Mouse (Mus musculus): Measurements from ENCODE around the gene Efemp1.

The Efemp1 gene

GRCm38 (mm10) chr11:28853102-28853800, at the start of gene Efemp1:
TSS of gene Efemp1 (plus strand) at chr11:28853204.
- in situ Hi-C loops (cut with MboI, MseI), result no loop called here

- in situ Hi-C loops (cut with MboI, MseI), result no loop called here
Observed at GRCm38 (mm10) chr11:28808685-28809084, 44.3 kb upstream of the Efemp1 start.

GRCm38 (mm10) chr11:28811874-28812273, 41.1 kb upstream of the Efemp1 start:
- in situ Hi-C loops (cut with MboI, MseI), result no loop called here

GRCm38 (mm10) chr11:28812564-28812963, 40.4 kb upstream of the Efemp1 start:
- in situ Hi-C loops (cut with MboI, MseI), result no loop called here

GRCm38 (mm10) chr11:28817405-28817804, 35.6 kb upstream of the Efemp1 start:
- in situ Hi-C loops (cut with MboI, MseI), result no loop called here

- in situ Hi-C loops (cut with MboI, MseI), result no loop called here
Observed at GRCm38 (mm10) chr11:28826950-28827349, 26.1 kb upstream of the Efemp1 start.

- in situ Hi-C loops (cut with MboI, MseI), result no loop called here
Observed at GRCm38 (mm10) chr11:28833809-28834208, 19.2 kb upstream of the Efemp1 start.

GRCm38 (mm10) chr11:28835141-28835540, 17.9 kb upstream of the Efemp1 start:
- in situ Hi-C loops (cut with MboI, MseI), result no loop called here

- in situ Hi-C loops (cut with MboI, MseI), result no loop called here
Observed at GRCm38 (mm10) chr11:28849841-28850240, 3.2 kb upstream of the Efemp1 start.

GRCm38 (mm10) chr11:28851645-28852044, 1.4 kb upstream of the Efemp1 start:
- in situ Hi-C loops (cut with MboI, MseI), result no loop called here

GRCm38 (mm10) chr11:28852361-28852919, 564 bp upstream of the Efemp1 start:
- in situ Hi-C loops (cut with MboI, MseI), result no loop called here

- in situ Hi-C loops (cut with MboI, MseI), result no loop called here
Observed at GRCm38 (mm10) chr11:28859125-28859524, 6.1 kb downstream of the Efemp1 start.

- in situ Hi-C loops (cut with MboI, MseI), result no loop called here
Observed at GRCm38 (mm10) chr11:28869129-28869528, 16.1 kb downstream of the Efemp1 start.

GRCm38 (mm10) chr11:28881381-28881976, 28.5 kb downstream of the Efemp1 start:
- in situ Hi-C loops (cut with MboI, MseI), result no loop called here

GRCm38 (mm10) chr11:28883106-28883505, 30.1 kb downstream of the Efemp1 start:
- in situ Hi-C loops (cut with MboI, MseI), result no loop called here

- in situ Hi-C loops (cut with MboI, MseI), result no loop called here
Observed at GRCm38 (mm10) chr11:28889538-28889937, 36.5 kb downstream of the Efemp1 start.

GRCm38 (mm10) chr11:28891515-28891914, 38.5 kb downstream of the Efemp1 start:
- in situ Hi-C loops (cut with MboI, MseI), result no loop called here

GRCm38 (mm10) chr11:28899420-28899819, 46.4 kb downstream of the Efemp1 start:
- in situ Hi-C loops (cut with MboI, MseI), result no loop called here

GRCm38 (mm10) chr11:28904596-28904995, 51.6 kb downstream of the Efemp1 start:
- in situ Hi-C loops (cut with MboI, MseI), result no loop called here

GRCm38 (mm10) chr11:28906288-28906687, 53.3 kb downstream of the Efemp1 start:
- in situ Hi-C loops (cut with MboI, MseI), result no loop called here

GRCm38 (mm10) chr11:28908908-28909545, 56.0 kb downstream of the Efemp1 start:
- in situ Hi-C loops (cut with MboI, MseI), result no loop called here

GRCm38 (mm10) chr11:28912469-28913138, 59.6 kb downstream of the Efemp1 start:
- in situ Hi-C loops (cut with MboI, MseI), result no loop called here
